Mouse (Mus musculus) brain, embryonic 14.5 days (tissue): ENCODE measurements around the gene Ccdc33. TPM values are rescaled to one million over a fixed set of nuclear protein-coding genes. Genes with fewer than 3 reads are reported as not detected.

Experiments used
- DNase-seq: peaks from one replicate; pipeline ENCODE4 v3.0.0-alpha.2; 2011; ENCODE audit warnings: low read depth
- CTCF ChIP-seq: fragments of 200-500 bp; IDR thresholded peaks from 2 replicates; pipeline ENCODE4 v1.5.1; 2012; ENCODE audit warnings: inconsistent platforms, mild to moderate bottlenecking, moderate library complexity, borderline replicate concordance; ENCODE audit not compliant: insufficient read depth, insufficient read length; ENCODE audit errors: extremely low read depth
- POLR2A ChIP-seq: fragments of 200-500 bp; IDR thresholded peaks from 2 replicates; pipeline ENCODE4 v1.6.1; 2012; ENCODE audit warnings: mild to moderate bottlenecking, inconsistent platforms, borderline replicate concordance; ENCODE audit not compliant: poor library complexity, insufficient read depth, insufficient read length, severe bottlenecking; ENCODE audit errors: extremely low read depth
- polyA plus RNA-seq: library from polyadenylated mRNA; depleted of rRNA; stranded (reverse); fragments of >200 nt; gene quantifications from 2 replicates; pipeline ENCODE4 v1.2.3, GENCODE M21; 2012

Ccdc33 gene
- polyA plus RNA-seq, 1 experiment: 0.89 TPM

- TF ChIP-seq POLR2A: no peak
- TF ChIP-seq CTCF: no peak
- DNase-seq: peak; percentile 92
Observed at GRCm38 (mm10) chr9:58012935-58013334, 105.7 kb downstream of the Ccdc33 start.

DNA sequence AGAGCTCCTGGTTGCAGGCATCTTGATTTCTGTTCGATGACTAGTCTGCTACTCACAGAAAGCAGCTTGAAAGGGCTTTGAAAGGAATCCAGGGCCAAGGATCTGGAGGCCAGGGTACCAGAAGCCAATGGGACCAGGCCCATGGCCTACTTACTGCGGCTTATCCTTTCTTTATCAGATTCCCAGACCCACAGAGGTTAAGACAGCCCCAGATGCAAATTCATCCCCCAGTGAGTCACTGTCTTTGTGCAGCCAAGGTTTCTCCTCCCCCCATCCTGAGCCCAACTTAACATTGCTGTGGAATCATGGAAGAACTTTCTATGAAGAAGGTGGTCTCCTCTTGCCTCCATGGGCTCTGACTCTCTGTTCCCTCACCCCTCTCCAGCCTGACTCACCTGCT lies 106.1 kb downstream of the Ccdc33 start:
- TF ChIP-seq POLR2A (no peak), CTCF (no peak)
- no peak for DNase-seq

- DNase-seq: no peak
- TF ChIP-seq CTCF (no peak), POLR2A (no peak)
Observed at GRCm38 (mm10) chr9:58011552-58011951, 107.1 kb downstream of the Ccdc33 start.

DNA sequence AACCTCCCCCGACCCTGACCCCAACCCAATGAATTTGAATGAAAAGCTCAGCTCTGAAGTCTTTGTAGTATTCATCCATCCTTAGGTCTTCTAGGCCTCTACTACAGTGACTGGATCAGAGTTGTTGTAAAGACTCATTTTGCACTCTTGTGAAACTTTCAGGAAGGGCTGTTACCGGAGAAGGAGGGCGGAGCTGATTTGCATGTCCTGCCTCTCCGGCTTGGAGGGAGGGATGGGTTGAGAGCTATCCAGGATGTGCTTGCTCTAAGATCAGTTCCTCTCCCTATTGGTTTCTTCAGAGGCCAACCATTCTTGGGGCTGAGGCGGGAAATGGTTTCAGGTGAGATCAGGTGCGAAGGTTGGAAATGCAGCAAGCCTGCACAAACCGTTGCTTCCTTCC lies 107.6 kb downstream of the Ccdc33 start:
- no peak for DNase-seq
- TF ChIP-seq POLR2A: no peak
- TF ChIP-seq CTCF: no peak

DNA sequence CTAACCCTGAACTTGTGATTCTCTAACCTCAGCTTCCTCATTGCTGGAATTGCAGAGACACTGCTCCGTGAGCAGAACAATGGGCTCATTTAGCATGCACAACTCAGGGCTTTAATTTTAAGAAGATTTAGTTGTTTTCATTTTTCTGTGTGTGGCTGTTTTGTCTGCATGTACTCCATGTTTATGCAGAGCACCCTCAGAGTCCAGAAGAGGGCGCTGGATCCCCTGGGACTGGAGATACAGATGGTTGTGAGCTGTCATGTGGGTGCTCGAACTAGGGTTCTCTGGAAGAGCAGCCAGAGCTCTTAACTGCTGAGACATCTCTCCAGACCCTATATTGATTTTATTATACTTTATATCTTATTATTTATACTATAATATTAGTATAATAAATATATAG lies 109.0 kb downstream of the Ccdc33 start:
- peak; percentile 54 for DNase-seq
- TF ChIP-seq POLR2A: no peak

DNA sequence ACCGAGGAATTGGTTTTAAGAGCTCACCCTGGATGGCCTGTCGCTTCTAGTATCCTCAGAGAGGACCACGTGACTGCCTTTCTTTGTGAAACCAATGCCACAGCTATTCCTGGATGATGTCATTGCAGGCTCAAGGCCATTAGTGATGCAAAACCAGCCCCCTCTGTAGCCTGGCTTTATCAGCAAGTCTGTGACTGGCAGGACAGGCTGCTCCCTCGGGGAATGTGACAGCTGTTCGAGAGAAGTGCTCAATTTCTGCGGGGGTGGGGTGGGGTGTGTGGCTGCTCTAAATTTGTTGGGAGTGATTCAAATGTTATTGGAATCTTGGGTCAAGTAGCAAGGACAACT lies 109.6 kb downstream of the Ccdc33 start:
- no peak for TF ChIP-seq CTCF
- peak; percentile 31; the same call in 1 of the 2 replicates for TF ChIP-seq POLR2A
- DNase-seq: peak; percentile 98

DNA sequence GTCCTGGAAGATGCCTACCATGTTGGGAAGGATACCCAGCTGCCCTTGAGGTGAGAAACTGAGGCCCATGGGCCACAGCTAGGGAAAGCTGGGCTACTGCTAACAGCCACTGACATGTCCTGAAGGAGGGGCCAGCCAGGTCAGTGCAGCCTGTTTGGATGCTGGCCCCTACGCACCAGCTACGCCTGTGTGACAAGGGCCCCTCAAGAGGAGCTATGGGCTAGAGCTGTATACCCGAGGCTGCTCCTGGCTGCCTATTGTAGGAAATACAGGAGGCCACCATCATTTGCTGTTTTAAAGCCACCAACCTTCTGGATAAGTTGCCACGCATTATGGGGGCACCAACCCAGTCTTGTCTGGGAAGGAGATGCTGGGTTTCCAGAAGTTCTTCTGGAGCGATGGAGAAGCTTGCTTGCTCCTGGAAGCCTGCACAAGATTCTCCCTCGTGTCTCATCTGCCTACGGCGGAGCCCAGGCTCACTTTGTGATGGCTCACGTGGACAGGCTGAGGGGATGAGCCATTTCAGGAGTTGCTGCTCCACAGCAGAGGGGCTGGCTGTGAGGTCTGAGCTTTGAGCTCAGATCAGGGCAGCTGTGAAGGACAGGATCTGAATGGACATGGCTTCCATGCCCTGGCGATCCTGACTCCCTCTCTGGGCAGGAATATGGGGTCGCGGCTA lies 110.1 kb downstream of the Ccdc33 start:
- TF ChIP-seq POLR2A (no peak), CTCF (no peak)
- DNase-seq: no peak

DNA sequence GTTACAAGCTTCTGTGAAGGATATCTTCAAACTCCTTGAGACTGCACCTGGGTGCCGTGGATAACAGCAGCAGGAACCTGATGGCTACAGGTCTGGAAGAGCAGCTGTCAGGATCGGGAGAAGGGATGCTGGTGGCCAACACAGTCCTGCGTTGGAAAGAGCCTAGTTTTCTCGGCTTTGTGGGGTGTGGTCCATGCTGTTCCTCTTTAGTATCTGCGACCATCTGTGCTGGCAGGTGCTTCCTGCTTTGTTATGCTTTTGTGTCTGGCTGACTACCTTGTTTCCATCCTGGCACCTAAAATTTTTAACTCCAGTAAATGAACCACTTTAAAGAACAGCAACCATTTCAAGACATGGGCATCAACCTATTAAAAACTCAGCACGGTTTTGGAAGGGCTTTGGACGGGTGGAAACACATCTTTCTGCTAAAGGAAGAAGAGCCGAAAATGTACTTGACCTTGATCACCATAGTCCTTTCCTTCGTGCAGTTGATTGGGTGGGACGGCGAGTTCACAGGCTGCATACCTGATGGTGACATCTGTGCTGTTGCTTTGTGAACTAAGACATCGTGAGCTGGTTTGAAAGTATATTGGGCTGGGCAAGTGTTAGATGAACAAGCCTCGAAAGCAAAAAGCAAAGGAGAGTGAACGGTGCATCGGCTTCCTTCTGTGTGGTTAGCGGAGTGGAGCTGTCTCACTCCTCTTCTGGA lies 112.7 kb downstream of the Ccdc33 start, which contains the start of gene Cyp11a1:
Gene Cyp11a1 (plus strand): TSS at position 659 of the 709 bp plus-strand sequence.
- TF ChIP-seq POLR2A: no peak
- TF ChIP-seq CTCF: no peak
- no peak for DNase-seq

GRCm38 (mm10) chr9:58003272-58003671 lies 115.4 kb downstream of the Ccdc33 start:
- TF ChIP-seq POLR2A: no peak
- no peak for TF ChIP-seq CTCF
- DNase-seq: no peak

- TF ChIP-seq POLR2A (no peak), CTCF (no peak)
- no peak for DNase-seq
Observed at GRCm38 (mm10) chr9:57999676-58000075, 118.9 kb downstream of the Ccdc33 start.

DNA sequence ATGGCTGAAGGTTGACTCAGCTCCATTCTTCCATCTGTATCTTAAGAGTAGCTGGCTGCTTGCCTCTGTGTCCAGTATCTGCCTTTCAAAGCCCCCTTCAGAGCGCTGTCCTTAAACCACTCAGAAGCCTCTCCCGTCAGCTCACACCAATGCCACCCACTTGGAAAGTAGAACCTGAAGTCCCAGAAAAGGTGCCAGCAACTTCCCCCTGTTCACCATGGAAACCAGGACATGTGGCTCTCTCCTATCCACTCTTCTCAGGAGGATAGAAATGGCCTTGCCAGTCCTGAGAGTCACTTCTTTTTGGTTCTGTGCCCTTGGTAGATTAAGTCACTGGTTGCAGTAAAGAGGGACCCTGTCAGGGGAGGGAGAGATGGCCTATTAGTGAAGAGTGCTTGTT lies 119.9 kb downstream of the Ccdc33 start:
- no peak for DNase-seq
- TF ChIP-seq CTCF: no peak
- no peak for TF ChIP-seq POLR2A

DNA sequence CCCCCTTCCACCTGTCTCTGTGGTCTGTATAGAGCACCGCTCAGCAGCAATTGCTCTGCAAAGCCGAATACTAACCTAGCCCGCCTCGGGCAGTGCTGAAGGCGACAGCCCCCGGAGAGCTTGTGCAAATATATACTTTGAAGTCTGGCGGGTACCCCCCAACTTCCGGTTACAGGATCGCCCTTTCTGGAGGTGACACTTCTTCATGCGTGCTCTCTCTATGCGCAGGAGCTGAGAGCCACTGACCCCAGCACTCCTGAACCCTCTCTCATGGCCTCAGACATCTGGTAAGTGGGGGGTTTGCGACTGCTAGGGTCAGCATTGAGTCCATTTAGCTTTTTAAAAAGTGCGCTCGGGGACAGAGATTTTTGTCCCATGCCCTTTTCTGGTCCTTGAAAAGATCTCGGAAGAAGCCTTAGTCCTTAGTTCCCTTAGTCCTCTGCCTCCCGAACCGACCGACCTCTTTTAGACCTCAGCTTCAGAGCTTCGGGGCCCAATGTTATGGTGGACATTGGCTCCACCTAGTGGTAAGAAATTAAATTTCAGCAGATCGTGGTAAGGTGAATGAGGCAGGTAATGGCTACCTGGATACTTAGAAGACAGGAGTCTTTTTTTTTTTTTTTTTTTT lies 120.5 kb downstream of the Ccdc33 start:
- TF ChIP-seq POLR2A (no peak), CTCF (peak; percentile 77; the same call in 1 of the 2 replicates)
- DNase-seq: peak; percentile 86

- TF ChIP-seq CTCF (no peak), POLR2A (no peak)
- DNase-seq: no peak
Observed at GRCm38 (mm10) chr9:57997511-57998031, 121.1 kb downstream of the Ccdc33 start.
